Mouse (Mus musculus) layer of hippocampus, postnatal 14 days (tissue): ENCODE data around the gene Car7. TPM values are rescaled to one million over a fixed set of nuclear protein-coding genes. Genes with fewer than 3 reads are reported as not detected.

Experiments used
- DNase-seq, 2 experiments: peaks; one replicate each; pipeline ENCODE4 v3.0.0; 2021 to 2022; ENCODE audit warnings: low spot score in 2 of 2, mixed read lengths in 1 of 2
- long read RNA-seq, 2 experiments: library from polyadenylated mRNA; stranded (forward); transcript quantifications; one replicate each; pipeline ENCODE4 v2.0.0; 2021
- total RNA-seq, 2 experiments: library from RNA; stranded (reverse); gene quantifications; 2 replicates each; pipeline ENCODE4 v1.2.3; 2021

The Car7 gene
- 10 to 100 TPM; 15.8 to 20.4 TPM for total RNA-seq
- long read RNA-seq, experiment 1, transcript Car7-201 (7 exons, 1,538 nt) = major isoform, 10 of 20 reads
- long read RNA-seq, experiment 1, partial matches to known transcripts = 2 of 20 reads
- long read RNA-seq, experiment 1, other reads (novel, unspliced or antisense) = 5 of 20 reads
- long read RNA-seq, experiment 2, transcript Car7-201 (7 exons, 1,538 nt) = major isoform, 13 of 23 reads
- long read RNA-seq, experiment 2, transcript Car7-204 (7 exons, 1,505 nt) = minor isoform, 5 of 23 reads
- long read RNA-seq, experiment 2, partial matches to known transcripts = 3 of 23 reads
- long read RNA-seq, experiment 2, other reads (novel, unspliced or antisense) = 2 of 23 reads

GRCm38 (mm10) chr8:104533971-104534778 is at the start of gene Car7, which contains the start of gene Nae1:
TSS of gene Car7 (plus strand) at chr8:104534689.
TSS of gene Nae1 (minus strand) at chr8:104534637.
- DNase-seq = peak; percentile 94 to 95

DNA sequence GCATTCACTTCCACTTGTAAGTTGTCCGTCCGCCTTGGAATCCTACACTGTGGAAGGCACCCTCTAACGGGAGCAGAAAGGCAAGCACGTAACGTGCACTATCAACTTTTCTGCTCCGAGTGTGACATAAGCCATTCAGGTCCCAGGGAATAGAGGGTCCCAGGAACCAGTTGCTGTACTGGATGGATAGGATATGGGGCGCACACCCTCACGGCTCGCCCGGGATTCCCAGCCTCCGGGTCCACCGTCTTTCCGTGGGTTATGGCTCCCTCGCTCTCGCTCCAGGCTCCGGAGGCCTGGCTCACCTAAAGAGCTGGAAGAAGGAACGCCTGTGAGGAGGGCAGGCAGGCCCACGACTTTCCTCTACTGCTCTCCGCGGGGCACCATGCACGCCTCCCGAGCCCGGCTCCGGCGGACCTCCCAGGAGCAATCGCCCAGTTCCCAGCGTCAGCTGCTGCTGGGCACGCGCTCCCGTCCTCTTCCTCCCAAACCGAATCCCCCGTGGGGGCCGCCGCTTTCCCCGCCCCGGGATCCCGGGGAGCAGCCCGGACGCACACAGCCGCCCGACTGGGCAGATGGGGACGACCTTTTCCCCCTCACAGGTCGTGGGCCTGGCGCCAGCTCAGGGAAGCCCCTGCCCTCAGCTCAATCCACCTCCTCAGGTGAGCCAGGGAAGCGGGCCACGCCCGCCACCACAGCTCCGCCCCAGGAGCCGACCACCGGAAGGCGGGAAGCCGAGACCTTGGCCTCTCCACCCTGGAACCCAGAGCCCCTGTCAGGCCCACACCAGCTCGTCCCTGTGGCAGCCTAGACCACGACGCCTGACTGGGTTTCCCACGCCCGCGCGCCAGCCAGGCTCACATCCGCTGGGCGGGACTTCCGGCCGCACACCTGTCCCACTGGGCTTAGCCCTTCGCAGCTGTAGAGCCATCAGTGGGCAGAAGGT is 25.2 kb upstream of the Car7 start, which contains the start of gene Terb1:
TSS of gene Terb1 (minus strand) at position 850 of the 946 bp plus-strand sequence.
- DNase-seq = peak in 1 of 2 experiments; percentile 8

GRCm38 (mm10) chr8:104510134-104510533 is 24.4 kb upstream of the Car7 start:
- DNase-seq = no peak

GRCm38 (mm10) chr8:104517872-104518271 is 16.6 kb upstream of the Car7 start:
- no peak for DNase-seq

GRCm38 (mm10) chr8:104529671-104530070 is 4.8 kb upstream of the Car7 start:
- DNase-seq = no peak

- DNase-seq = no peak
Observed at GRCm38 (mm10) chr8:104533551-104533950, 938 bp upstream of the Car7 start.

GRCm38 (mm10) chr8:104534779-104535141 is 271 bp downstream of the Car7 start:
- DNase-seq = no peak

DNA sequence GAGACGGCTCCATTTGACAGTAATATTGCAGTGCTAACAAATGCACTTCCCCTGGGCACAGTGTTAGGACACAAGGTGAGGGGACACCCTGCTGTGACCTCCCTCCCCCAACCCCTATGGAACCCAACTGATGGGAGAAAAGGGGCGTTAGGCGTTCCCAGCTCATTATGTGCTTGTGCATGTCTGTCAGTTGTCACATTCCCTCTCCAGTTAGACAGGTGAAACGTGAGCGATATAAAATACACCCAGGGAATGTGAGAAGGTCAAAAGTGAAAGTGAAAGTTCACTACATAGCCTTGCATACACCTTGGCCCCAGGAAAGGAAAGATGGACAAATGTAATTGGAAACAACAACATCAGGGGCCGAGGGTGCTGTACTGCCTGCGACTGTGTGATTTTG is 889 bp downstream of the Car7 start:
- no peak for DNase-seq

- no peak for DNase-seq
Observed at GRCm38 (mm10) chr8:104536028-104536427, 1.5 kb downstream of the Car7 start.

DNA sequence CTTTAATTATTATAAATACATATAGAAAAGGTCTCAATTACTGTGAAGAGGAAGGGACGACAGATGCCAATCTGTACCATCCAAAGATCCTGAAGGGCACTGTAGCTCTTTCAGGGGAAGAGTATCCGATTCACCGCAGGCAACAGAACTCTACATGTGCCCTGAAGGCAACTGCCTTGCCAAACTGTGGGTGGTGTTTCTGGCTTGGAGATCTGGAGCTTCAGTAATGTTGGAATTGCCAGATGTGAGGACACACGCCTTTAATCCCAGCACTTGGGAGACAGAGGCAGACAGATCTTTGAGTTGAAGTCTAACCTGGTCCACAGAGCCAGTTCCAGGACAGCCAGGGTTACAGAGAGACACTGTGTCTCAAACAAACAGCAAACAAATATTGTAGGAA is 4.4 kb downstream of the Car7 start:
- DNase-seq = no peak

GRCm38 (mm10) chr8:104539566-104539965 is 5.1 kb downstream of the Car7 start:
- no peak for DNase-seq

GRCm38 (mm10) chr8:104540238-104540637 is 5.7 kb downstream of the Car7 start:
- no peak for DNase-seq

- no peak for DNase-seq
Observed at GRCm38 (mm10) chr8:104540710-104541514, 6.4 kb downstream of the Car7 start.

DNA sequence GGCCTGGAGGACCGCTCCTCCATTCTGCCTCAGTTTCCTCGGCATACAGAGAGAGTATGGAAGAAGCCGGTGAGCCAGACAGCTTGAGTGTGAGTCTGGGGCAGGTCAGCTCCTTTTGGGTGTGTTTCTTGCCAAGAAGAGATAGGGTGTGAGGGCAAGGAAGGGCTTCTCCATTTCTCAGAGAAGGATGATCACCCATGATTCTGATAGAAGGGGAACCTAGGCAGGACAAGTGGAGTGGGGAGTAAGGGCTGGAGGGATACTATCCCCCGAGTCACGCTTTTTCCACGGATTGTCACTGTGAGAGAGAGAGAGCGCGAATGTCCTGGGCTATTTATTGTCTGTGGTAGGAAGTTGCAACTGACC is 7.0 kb downstream of the Car7 start:
- DNase-seq = no peak

DNA sequence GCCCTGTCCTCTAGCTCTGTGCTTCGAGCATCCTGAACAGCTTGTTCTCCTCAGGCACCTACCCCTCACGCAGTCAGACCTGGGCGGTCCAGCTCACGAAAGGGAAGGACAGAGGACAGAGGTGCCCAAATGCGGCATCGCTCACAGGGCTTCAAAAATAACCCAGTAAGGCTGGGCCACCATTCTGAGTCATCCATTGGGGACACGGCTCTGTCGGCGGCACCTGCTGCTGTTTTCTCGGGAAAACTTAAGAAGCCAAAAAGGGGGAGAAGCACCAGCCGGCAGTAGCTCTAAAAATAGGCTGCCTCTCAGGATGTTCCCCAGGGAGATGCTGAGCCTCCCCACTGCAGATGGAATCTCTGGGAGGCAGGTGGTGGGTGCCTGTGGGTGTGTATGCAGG is 7.7 kb downstream of the Car7 start:
- DNase-seq = peak; percentile 41 to 59

- no peak for DNase-seq
Observed at GRCm38 (mm10) chr8:104543440-104544045, 9.1 kb downstream of the Car7 start.

- no peak for DNase-seq
Observed at GRCm38 (mm10) chr8:104555191-104555590, 20.7 kb downstream of the Car7 start.

- no peak for DNase-seq
Observed at GRCm38 (mm10) chr8:104557226-104557625, 22.7 kb downstream of the Car7 start.

DNA sequence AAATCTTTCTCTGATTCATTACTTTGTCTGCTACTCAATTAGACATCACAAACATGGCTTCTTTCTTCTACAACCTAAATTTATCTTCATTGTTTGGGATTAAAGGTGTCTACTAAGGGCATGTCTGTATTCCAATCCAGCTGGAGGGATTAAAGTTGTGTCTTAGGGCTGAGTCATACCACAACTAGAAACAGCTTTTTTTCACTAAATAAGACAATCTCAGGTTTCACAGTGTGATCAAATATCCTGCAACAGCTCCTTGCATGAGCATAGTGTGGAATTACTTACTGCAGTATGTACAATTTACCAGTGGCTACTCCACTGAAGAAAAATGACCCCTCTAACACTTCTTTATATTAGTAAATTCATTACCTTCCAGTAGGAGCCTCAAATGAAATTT is 26.2 kb downstream of the Car7 start:
- DNase-seq = no peak
